Mouse (Mus musculus) small intestine, adult 2 months (tissue): ENCODE results near the gene Rhbdl3.
A peak's percentile ranks its signal among the peaks of the same experiment; 100 is the strongest.

Source experiments
- CTCF ChIP-seq: fragments of 200-500 bp; IDR thresholded peaks from 2 replicates; pipeline ENCODE4 v1.5.1; 2012; ENCODE audit warnings: low read depth, mild to moderate bottlenecking, control low read depth, inconsistent platforms, low read length, moderate library complexity, mixed read lengths; ENCODE audit not compliant: insufficient replicate concordance, insufficient read length; ENCODE audit errors: extremely low read depth
- POLR2A ChIP-seq: fragments of 200-500 bp; IDR thresholded peaks from 2 replicates; pipeline ENCODE4 v1.6.1; 2012; ENCODE audit warnings: low read depth, mild to moderate bottlenecking, control low read depth, inconsistent platforms, low read length, moderate library complexity

- TF ChIP-seq CTCF (peak; percentile 15; the same call in 1 of the 2 replicates), POLR2A (no peak)
Observed at GRCm38 (mm10) chr11:80301316-80302045, 769 bp downstream of the Rhbdl3 start.
